Mouse (Mus musculus): ENCODE results near the gene Tll2. TPM values are rescaled to one million over a fixed set of nuclear protein-coding genes. Genes with fewer than 3 reads are reported as not detected.

Tll2 gene
- polyA plus RNA-seq (2015; fragmentation: Nextera tagmentation; extraction: Ambion mirVana): 1.1 and 1.4 TPM in 2 replicates

- peak; percentile 94 for ATAC-seq (ENCODE audit: low read depth)
- peaks cover 23% of the 10 kb centered on the region for H3K4me1 ChIP-seq (replicated peaks)
- 2% methylated on average over 32 of the region's 32 CpGs for WGBS
- H3K9ac ChIP-seq: peak within 1 kb of the TSS; percentile 68
- H3K9me3 ChIP-seq: no peaks in the 10 kb centered on the region
- H3K36me3 ChIP-seq: peaks cover 8% of the 10 kb centered on the region; the same call in 1 of the 2 replicates
- no peak within 1 kb of the TSS for H3K27ac ChIP-seq (replicated peaks)
- peak within 1 kb of the TSS; percentile 44 for H3K4me3 ChIP-seq
- H3K4me2 ChIP-seq: peak within 1 kb of the TSS; percentile 93
- H3K27me3 ChIP-seq: peaks cover 52% of the 10 kb centered on the region
Observed at GRCm38 (mm10) chr19:41206811-41207344, at the start of gene Tll2. Gene Tll2, minus strand, starts transcription at chr19:41206835.

- no peak overlapping the region for H3K27ac ChIP-seq (replicated peaks)
- H3K4me2 ChIP-seq: no peak overlapping the region
- no peaks in the 10 kb centered on the region for H3K9me3 ChIP-seq
- H3K4me1 ChIP-seq (replicated peaks): peaks cover under 1% of the 10 kb centered on the region; the same call in 1 of the 2 replicates
- no peak overlapping the region for H3K9ac ChIP-seq
- H3K27me3 ChIP-seq: no peaks in the 10 kb centered on the region
- no peak overlapping the region for H3K4me3 ChIP-seq
- H3K36me3 ChIP-seq: 0 out of 2 replicates have a peak, but pooled peaks cover 4% of the 10 kb centered on the region
- no peak for ATAC-seq (ENCODE audit: low read depth)
- 92% methylated on average over 5 of the region's 5 CpGs for WGBS
Observed at GRCm38 (mm10) chr19:41254584-41254983, 47.9 kb upstream of the Tll2 start.

- no peak for ATAC-seq (ENCODE audit: low read depth)
- WGBS: 77% methylated on average over 4 of the region's 4 CpGs
- no peak overlapping the region for H3K4me2 ChIP-seq
- no peak overlapping the region for H3K27ac ChIP-seq (replicated peaks)
- peaks cover 7% of the 10 kb centered on the region; the same call in 1 of the 2 replicates for H3K4me1 ChIP-seq (replicated peaks)
- no peaks in the 10 kb centered on the region for H3K9me3 ChIP-seq
- H3K27me3 ChIP-seq: no peaks in the 10 kb centered on the region
- no peak overlapping the region for H3K4me3 ChIP-seq
- H3K36me3 ChIP-seq: peaks cover 21% of the 10 kb centered on the region
- no peak overlapping the region for H3K9ac ChIP-seq
Observed at GRCm38 (mm10) chr19:41248968-41249367, 42.3 kb upstream of the Tll2 start.

- Histone ChIP-seq H3K27ac (replicated peaks) (no peak overlapping the region), H3K4me3 (no peak overlapping the region)
Observed at GRCm38 (mm10) chr19:41248271-41248670, 41.6 kb upstream of the Tll2 start.

GRCm38 (mm10) chr19:41246271-41246670 lies 39.6 kb upstream of the Tll2 start:
- Histone ChIP-seq H3K9ac (no peak overlapping the region), H3K9me3 (no peaks in the 10 kb centered on the region), H3K27ac (replicated peaks) (no peak overlapping the region), H3K4me3 (no peak overlapping the region), H3K36me3 (peaks cover 38% of the 10 kb centered on the region), H3K27me3 (no peaks in the 10 kb centered on the region), H3K4me2 (no peak overlapping the region), H3K4me1 (replicated peaks) (peaks cover 7% of the 10 kb centered on the region; the same call in 1 of the 2 replicates)
- ATAC-seq (ENCODE audit: low read depth): no peak
- WGBS: 87% methylated on average over 4 of the region's 4 CpGs

More at GRCm38 (mm10) chr19:41248271-41248670, 41.6 kb upstream of the Tll2 start:
- Histone ChIP-seq H3K4me2 (no peak overlapping the region), H3K9ac (no peak overlapping the region), H3K4me1 (replicated peaks) (peaks cover 7% of the 10 kb centered on the region; the same call in 1 of the 2 replicates), H3K36me3 (peaks cover 25% of the 10 kb centered on the region), H3K27me3 (no peaks in the 10 kb centered on the region), H3K9me3 (no peaks in the 10 kb centered on the region)
- 92% methylated on average over 3 of the region's 3 CpGs for WGBS
- ATAC-seq (ENCODE audit: low read depth): no peak

GRCm38 (mm10) chr19:41244581-41244980 lies 37.9 kb upstream of the Tll2 start:
- no peak overlapping the region for H3K4me3 ChIP-seq
- peaks cover 51% of the 10 kb centered on the region for H3K36me3 ChIP-seq
- no peaks in the 10 kb centered on the region for H3K27me3 ChIP-seq
- ATAC-seq (ENCODE audit: low read depth): no peak
- no peak overlapping the region for H3K27ac ChIP-seq (replicated peaks)
- no peaks in the 10 kb centered on the region for H3K9me3 ChIP-seq
- H3K4me1 ChIP-seq (replicated peaks): peaks cover 7% of the 10 kb centered on the region; the same call in 1 of the 2 replicates
- 65% methylated on average over 6 of the region's 6 CpGs for WGBS
- H3K4me2 ChIP-seq: no peak overlapping the region
- no peak overlapping the region for H3K9ac ChIP-seq

- Histone ChIP-seq H3K9me3 (no peaks in the 10 kb centered on the region), H3K4me1 (replicated peaks) (no peaks in the 10 kb centered on the region), H3K4me3 (no peak overlapping the region), H3K27ac (replicated peaks) (no peak overlapping the region), H3K27me3 (no peaks in the 10 kb centered on the region), H3K4me2 (no peak overlapping the region), H3K9ac (no peak overlapping the region), H3K36me3 (peaks cover 71% of the 10 kb centered on the region)
- ATAC-seq (ENCODE audit: low read depth): no peak
- WGBS: 92% methylated on average over 5 of the region's 5 CpGs
Observed at GRCm38 (mm10) chr19:41241997-41242396, 35.4 kb upstream of the Tll2 start.

GRCm38 (mm10) chr19:41233698-41234097 lies 27.1 kb upstream of the Tll2 start:
- Histone ChIP-seq H3K4me2 (no peak overlapping the region), H3K27me3 (no peaks in the 10 kb centered on the region), H3K4me3 (no peak overlapping the region), H3K9ac (no peak overlapping the region), H3K4me1 (replicated peaks) (no peaks in the 10 kb centered on the region), H3K36me3 (peaks cover 72% of the 10 kb centered on the region), H3K9me3 (no peaks in the 10 kb centered on the region; the same call in 1 of the 2 replicates), H3K27ac (replicated peaks) (no peak overlapping the region)
- 92% methylated on average over 4 of the region's 4 CpGs for WGBS
- no peak for ATAC-seq (ENCODE audit: low read depth)

- Histone ChIP-seq H3K27ac (replicated peaks) (no peak overlapping the region), H3K36me3 (peaks cover 12% of the 10 kb centered on the region; the same call in 1 of the 2 replicates), H3K27me3 (peaks cover 52% of the 10 kb centered on the region), H3K4me3 (no peak overlapping the region), H3K9ac (no peak overlapping the region), H3K9me3 (no peaks in the 10 kb centered on the region), H3K4me1 (replicated peaks) (peaks cover 23% of the 10 kb centered on the region), H3K4me2 (no peak overlapping the region)
- WGBS: 57% methylated on average over 7 of the region's 7 CpGs
- ATAC-seq (ENCODE audit: low read depth): no peak
Observed at GRCm38 (mm10) chr19:41208326-41208725, 1.7 kb upstream of the Tll2 start.

GRCm38 (mm10) chr19:41206041-41206810 lies 409 bp downstream of the Tll2 start:
- Histone ChIP-seq H3K27ac (replicated peaks) (no peak overlapping the region), H3K27me3 (peaks cover 52% of the 10 kb centered on the region)

GRCm38 (mm10) chr19:41204159-41205081 lies 2.2 kb downstream of the Tll2 start:
- H3K27me3 ChIP-seq: peaks cover 49% of the 10 kb centered on the region
- no peak overlapping the region for H3K27ac ChIP-seq (replicated peaks)
- 68% methylated on average over 11 of the region's 11 CpGs for WGBS
- H3K4me2 ChIP-seq: peak overlapping the region; percentile 93; the same call in 1 of the 2 replicates
- H3K4me3 ChIP-seq: no peak overlapping the region
- peaks cover 23% of the 10 kb centered on the region for H3K4me1 ChIP-seq (replicated peaks)
- no peak for ATAC-seq (ENCODE audit: low read depth)
- H3K36me3 ChIP-seq: no peaks in the 10 kb centered on the region
- no peak overlapping the region for H3K9ac ChIP-seq
- H3K9me3 ChIP-seq: no peaks in the 10 kb centered on the region

More at GRCm38 (mm10) chr19:41206041-41206810, 409 bp downstream of the Tll2 start:
- no peaks in the 10 kb centered on the region for H3K9me3 ChIP-seq
- H3K36me3 ChIP-seq: peaks cover 8% of the 10 kb centered on the region; the same call in 1 of the 2 replicates
- peak overlapping the region; percentile 93 for H3K4me2 ChIP-seq
- ATAC-seq (ENCODE audit: low read depth): peak; percentile 47
- under 1% methylated on average over 46 of the region's 46 CpGs for WGBS
- H3K4me3 ChIP-seq: peak overlapping the region; percentile 44
- peaks cover 23% of the 10 kb centered on the region for H3K4me1 ChIP-seq (replicated peaks)
- peak overlapping the region; percentile 68 for H3K9ac ChIP-seq
